Mouse (Mus musculus) MEL (cell line): ENCODE measurements around the gene Pom121. TPM values are rescaled to one million over a fixed set of nuclear protein-coding genes. Genes with fewer than 3 reads are reported as not detected.

ENCODE experiments used
- DNase-seq: peaks from one replicate; pipeline ENCODE4 v3.0.0; 2011; ENCODE audit warnings: low read depth, low spot score
- H3K27ac ChIP-seq: 2 replicates; pipeline ENCODE4 v1.5.1; 2012; ENCODE audit warnings: low read depth, mild to moderate bottlenecking, control low read depth, low read length, moderate library complexity; ENCODE audit not compliant: control insufficient read depth
- H3K27me3 ChIP-seq, 2 experiments: fragments of 150-350 bp in 1 of 2; sonication (generic) in 1 of 2; 2 replicates each; pipeline ENCODE4 v1.6.1; 2012; ENCODE audit warnings: low read length in 2 of 2, mild to moderate bottlenecking in 2 of 2, improper control_type of control experiment in 1 of 2, moderate library complexity in 1 of 2; ENCODE audit not compliant: insufficient read depth in 2 of 2, control insufficient read depth in 1 of 2
- H3K36me3 ChIP-seq, 2 experiments: 2 replicates each; pipeline ENCODE4 v1.6.1; 2012 to 2014; ENCODE audit warnings: low read length in 2 of 2, improper control_type of control experiment in 1 of 2, inconsistent platforms in 1 of 2, mild to moderate bottlenecking in 1 of 2; ENCODE audit not compliant: insufficient read depth in 2 of 2, control insufficient read depth in 1 of 2
- H3K4me1 ChIP-seq, 2 experiments: fragments of 150-350 bp in 1 of 2; sonication (generic) in 1 of 2; 2 replicates each; pipeline ENCODE4 v1.6.1; 2012; ENCODE audit warnings: low read length in 2 of 2, improper control_type of control experiment in 1 of 2, mild to moderate bottlenecking in 1 of 2; ENCODE audit not compliant: insufficient read depth in 2 of 2, control insufficient read depth in 1 of 2
- H3K4me3 ChIP-seq, 2 experiments: fragments of 150-350 bp in 1 of 2; sonication (generic) in 1 of 2; 2 replicates each; pipeline ENCODE4 v1.5.1; 2012; ENCODE audit warnings: low read depth in 2 of 2, low read length in 2 of 2, mild to moderate bottlenecking in 2 of 2, moderate library complexity in 2 of 2, control low read depth in 1 of 2, improper control_type of control experiment in 1 of 2; ENCODE audit not compliant: control insufficient read depth in 1 of 2, insufficient read depth in 1 of 2
- H3K79me2 ChIP-seq: 2 replicates; pipeline ENCODE4 v1.6.1; 2012; ENCODE audit warnings: mild to moderate bottlenecking, low read length, moderate library complexity; ENCODE audit not compliant: control insufficient read depth, poor library complexity, insufficient read depth
- H3K9ac ChIP-seq: 2 replicates; pipeline ENCODE4 v1.6.1; 2012; ENCODE audit warnings: low read depth, mild to moderate bottlenecking, control low read depth, low read length, moderate library complexity; ENCODE audit not compliant: control insufficient read depth, poor library complexity, severe bottlenecking
- H3K9me3 ChIP-seq: fragments of 150-350 bp; sonication (generic); replicated peaks from 2 replicates; pipeline ENCODE4 v1.6.1; 2012; ENCODE audit warnings: mild to moderate bottlenecking, low read length, improper control_type of control experiment, moderate library complexity; ENCODE audit not compliant: insufficient read depth
- CHD1 ChIP-seq: IDR thresholded peaks from 2 replicates; pipeline ENCODE4 v1.6.1; 2012; ENCODE audit warnings: low read depth, mild to moderate bottlenecking, inconsistent platforms, low read length, improper control_type of control experiment
- E2F4 ChIP-seq: IDR thresholded peaks from 2 replicates; pipeline ENCODE4 v1.6.1; 2011; ENCODE audit warnings: low read depth, low read length, improper control_type of control experiment, borderline replicate concordance
- ELF1 ChIP-seq: IDR thresholded peaks from 2 replicates; pipeline ENCODE4 v1.6.1; 2014; ENCODE audit warnings: low read depth, mild to moderate bottlenecking, inconsistent platforms, low read length, improper control_type of control experiment, moderate library complexity
- HCFC1 ChIP-seq: IDR thresholded peaks from 2 replicates; pipeline ENCODE4 v1.6.1; 2012; ENCODE audit warnings: low read depth, mild to moderate bottlenecking, inconsistent platforms, low read length, improper control_type of control experiment, moderate library complexity
- MEF2A ChIP-seq: IDR thresholded peaks from 2 replicates; pipeline ENCODE4 v1.6.1; 2014; ENCODE audit warnings: low read depth, mild to moderate bottlenecking, inconsistent platforms, low read length, improper control_type of control experiment; ENCODE audit not compliant: poor library complexity, insufficient replicate concordance, severe bottlenecking; ENCODE audit errors: extremely low read depth
- MXI1 ChIP-seq: IDR thresholded peaks from 2 replicates; pipeline ENCODE4 v1.6.1; 2011; ENCODE audit warnings: mild to moderate bottlenecking, low read depth, low read length, improper control_type of control experiment
- MYC ChIP-seq: IDR thresholded peaks from 2 replicates; pipeline ENCODE4 v1.6.1; 2011; ENCODE audit warnings: low read depth, mild to moderate bottlenecking, low read length, improper control_type of control experiment, moderate library complexity
- POLR2AphosphoS5 ChIP-seq: IDR thresholded peaks from 2 replicates; pipeline ENCODE4 v1.6.1; 2012; ENCODE audit warnings: low read depth, borderline replicate concordance, mild to moderate bottlenecking, inconsistent platforms, low read length, moderate library complexity, mixed read lengths
- TAL1 ChIP-seq: IDR thresholded peaks from 2 replicates; pipeline ENCODE4 v1.6.1; 2012; ENCODE audit warnings: mild to moderate bottlenecking, inconsistent platforms, low read length, moderate library complexity, mixed read lengths
- TBP ChIP-seq: IDR thresholded peaks from 2 replicates; pipeline ENCODE4 v1.8.0; 2011; ENCODE audit warnings: low read depth, low read length, improper control_type of control experiment
- USF1 ChIP-seq: IDR thresholded peaks from 2 replicates; pipeline ENCODE4 v1.6.1; 2014; ENCODE audit warnings: low read depth, mild to moderate bottlenecking, inconsistent platforms, low read length, improper control_type of control experiment, moderate library complexity
- USF2 ChIP-seq, 2 experiments: IDR thresholded peaks; 2 replicates each; pipeline ENCODE4 v1.6.1; 2011 to 2012; ENCODE audit warnings: improper control_type of control experiment in 2 of 2, low read length in 2 of 2, borderline replicate concordance in 1 of 2, inconsistent platforms in 1 of 2, low read depth in 1 of 2, mild to moderate bottlenecking in 1 of 2; ENCODE audit not compliant: insufficient read depth in 1 of 2
- ZKSCAN1 ChIP-seq: IDR thresholded peaks from 2 replicates; pipeline ENCODE4 v1.6.1; 2012; ENCODE audit warnings: low read depth, mild to moderate bottlenecking, inconsistent platforms, low read length, improper control_type of control experiment, moderate library complexity
- ZMIZ1 ChIP-seq: IDR thresholded peaks from 2 replicates; pipeline ENCODE4 v1.6.1; 2012; ENCODE audit warnings: low read depth, mild to moderate bottlenecking, inconsistent platforms, low read length, improper control_type of control experiment, moderate library complexity
- ZNF384 ChIP-seq: IDR thresholded peaks from 2 replicates; pipeline ENCODE4 v1.6.1; 2012; ENCODE audit warnings: low read depth, mild to moderate bottlenecking, inconsistent platforms, low read length, improper control_type of control experiment
- polyA plus RNA-seq, 2 experiments: library from polyadenylated mRNA; stranded (reverse) in 1 of 2; unstranded in 1 of 2; fragments of >175 nt in 1 of 2; fragments of >200 nt in 1 of 2; gene quantifications; 2 replicates each; pipeline versions ENCODE4 v1.2.1 to v1.2.4; 2012; ENCODE audit warnings: low replicate concordance in 2 of 2, low read depth in 1 of 2; ENCODE audit not compliant: insufficient read length in 2 of 2, insufficient read depth in 1 of 2, missing spikeins in 1 of 2
- total RNA-seq: library from RNA; depleted of rRNA; stranded (reverse); fragments of 300-350 nt; gene quantifications from 2 replicates; pipeline ENCODE4 v1.2.3, GENCODE M21; 2012

The Pom121 gene
- total and polyA plus RNA-seq, 3 experiments: 10.2 to 81.1 (median 51.8) TPM

GRCm38 (mm10) chr5:135395826-135396225, 1.5 kb upstream of the Pom121 start (continued):
- TF ChIP-seq MYC (peak; percentile 74; the same call in 1 of the 2 replicates), POLR2AphosphoS5 (no peak), E2F4 (no peak), MXI1 (peak; percentile 55)

- H3K27me3 ChIP-seq: no peaks in the 10 kb centered on the region
- no peak overlapping the region for H3K27ac ChIP-seq
- no peak overlapping the region for H3K4me3 ChIP-seq
- no peak for DNase-seq
- TF ChIP-seq POLR2AphosphoS5: no peak
- no peak for TF ChIP-seq HCFC1
- no peak for TF ChIP-seq ZMIZ1
- no peak for TF ChIP-seq E2F4
- H3K36me3 ChIP-seq: peaks cover 0 to 25% of the 10 kb centered on the region in 2 experiments; a peak in 2 of 4 replicates
- no peaks in the 10 kb centered on the region for H3K79me2 ChIP-seq
- no peak overlapping the region for H3K9ac ChIP-seq
- H3K4me1 ChIP-seq: no peaks in the 10 kb centered on the region
- H3K9me3 ChIP-seq: no peaks in the 10 kb centered on the region
Observed at GRCm38 (mm10) chr5:135383771-135384170, 10.6 kb downstream of the Pom121 start.

- peaks cover 0 to 22% of the 10 kb centered on the region in 2 experiments; a peak in 2 of 4 replicates for H3K36me3 ChIP-seq
- no peak for TF ChIP-seq ZMIZ1
- TF ChIP-seq ZNF384: no peak
- no peak for TF ChIP-seq USF1
- TF ChIP-seq TBP: no peak
- TF ChIP-seq E2F4: no peak
- no peak for TF ChIP-seq MYC
- TF ChIP-seq USF2 (IDR thresholded peaks at IDR 0.05; ENCODE audit: borderline replicate concordance in 1 of 2, insufficient read depth in 1 of 2, low read depth in 1 of 2, low read length in 2 of 2): no peak
- TF ChIP-seq POLR2AphosphoS5: no peak
- TF ChIP-seq TAL1: no peak
- no peak for TF ChIP-seq ELF1
- no peak for TF ChIP-seq CHD1
- no peak for TF ChIP-seq ZKSCAN1
- TF ChIP-seq MEF2A: no peak
- no peak for DNase-seq
- H3K27ac ChIP-seq: no peak overlapping the region
- H3K4me1 ChIP-seq: no peaks in the 10 kb centered on the region
- H3K79me2 ChIP-seq: no peaks in the 10 kb centered on the region
- no peak overlapping the region for H3K4me3 ChIP-seq
- H3K9ac ChIP-seq: no peak overlapping the region
- no peaks in the 10 kb centered on the region for H3K27me3 ChIP-seq
- no peaks in the 10 kb centered on the region for H3K9me3 ChIP-seq
Observed at GRCm38 (mm10) chr5:135382746-135383145, 11.6 kb downstream of the Pom121 start.
